Mouse (Mus musculus): ENCODE measurements around the gene Crabp2.
"Not testable (repeated sequence)": the region's sequence is repeated elsewhere in the genome, so short reads cannot be mapped to it uniquely, and the experiment has no call there.

Gene Crabp2

DNA sequence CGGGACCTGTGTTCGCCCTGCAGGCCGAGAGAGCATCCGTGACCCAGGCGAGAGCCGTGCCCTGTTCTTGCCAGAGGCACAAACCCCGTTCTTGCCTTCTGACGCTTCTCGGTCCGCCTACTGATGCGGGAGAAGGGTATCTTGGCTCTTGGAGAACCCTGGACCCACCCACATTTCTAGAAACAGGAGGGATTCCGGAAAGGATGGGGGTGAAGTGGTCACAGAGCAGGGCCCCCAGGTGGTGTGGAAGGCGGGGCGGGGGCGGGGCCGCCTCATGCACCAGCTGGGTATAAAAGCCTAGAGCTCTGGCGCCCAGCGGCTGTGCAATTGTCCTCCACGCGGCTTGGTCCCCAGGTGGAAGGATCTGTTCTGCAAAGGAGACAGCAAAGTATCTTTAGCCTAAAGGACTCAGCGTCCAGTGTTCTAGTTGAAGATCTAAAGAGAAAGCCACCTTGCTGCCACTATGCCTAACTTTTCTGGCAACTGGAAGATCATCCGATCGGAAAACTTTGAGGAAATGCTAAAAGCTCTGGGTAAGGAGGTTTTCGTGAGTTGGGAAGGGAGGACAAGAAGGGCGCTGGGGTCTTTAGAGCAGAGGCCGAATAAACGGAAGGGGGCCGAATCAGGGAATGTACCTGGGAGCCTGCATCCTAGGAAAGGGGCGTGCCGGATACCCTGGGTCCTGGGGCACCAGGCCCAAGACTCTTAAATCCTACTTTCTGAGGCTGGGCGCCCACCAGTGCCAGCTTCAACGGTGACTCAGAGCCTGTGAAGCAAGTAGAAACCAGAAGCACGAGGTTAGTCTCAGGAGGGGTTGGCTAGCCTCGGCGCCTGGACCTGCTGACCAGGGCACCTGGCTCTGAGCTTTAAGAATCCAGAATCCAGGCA, at the start of gene Crabp2:
TSS of gene Crabp2 (plus strand) at position 289 of the 888 bp plus-strand sequence.
- no peak for DNase-seq

DNA sequence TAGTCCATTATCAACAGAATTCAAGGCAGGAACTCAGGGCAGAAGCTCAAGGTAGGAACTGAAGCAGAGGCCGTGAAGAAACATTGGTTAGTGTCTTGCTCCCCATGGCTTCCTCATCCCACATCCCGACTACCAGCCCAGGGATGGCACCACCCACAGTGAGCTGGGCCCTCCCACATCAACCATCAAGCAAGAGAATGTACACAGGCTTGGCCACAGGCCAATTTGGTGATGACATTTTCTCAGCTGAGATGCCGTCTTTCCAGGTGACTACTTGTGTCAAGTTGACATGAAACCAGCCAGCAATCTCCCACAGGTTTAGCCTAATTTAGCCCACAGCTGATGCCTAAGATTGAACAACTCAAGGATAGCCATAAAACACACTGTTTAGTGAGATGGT, 49.2 kb upstream of the Crabp2 start:
- no peak for DNase-seq

DNA sequence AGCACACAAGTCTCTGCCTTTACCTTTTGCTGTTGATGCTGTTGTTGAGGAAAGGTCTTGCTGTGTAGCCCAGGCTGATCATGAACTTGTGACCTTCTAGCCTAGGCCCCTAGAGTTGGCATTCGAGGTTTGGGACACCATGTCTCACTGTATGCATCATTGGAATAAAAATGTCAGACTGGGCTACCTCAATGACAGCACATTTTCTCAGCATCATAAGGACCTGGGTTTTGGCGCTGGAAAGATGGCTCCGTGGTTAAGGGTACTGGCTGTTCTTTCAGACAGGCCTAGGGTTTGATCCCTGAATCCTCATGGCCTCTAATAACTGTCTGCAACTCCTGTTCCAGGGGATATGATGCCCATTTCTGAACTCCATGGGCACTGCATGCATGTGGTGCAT, 48.7 kb upstream of the Crabp2 start:
- DNase-seq: no peak

DNA sequence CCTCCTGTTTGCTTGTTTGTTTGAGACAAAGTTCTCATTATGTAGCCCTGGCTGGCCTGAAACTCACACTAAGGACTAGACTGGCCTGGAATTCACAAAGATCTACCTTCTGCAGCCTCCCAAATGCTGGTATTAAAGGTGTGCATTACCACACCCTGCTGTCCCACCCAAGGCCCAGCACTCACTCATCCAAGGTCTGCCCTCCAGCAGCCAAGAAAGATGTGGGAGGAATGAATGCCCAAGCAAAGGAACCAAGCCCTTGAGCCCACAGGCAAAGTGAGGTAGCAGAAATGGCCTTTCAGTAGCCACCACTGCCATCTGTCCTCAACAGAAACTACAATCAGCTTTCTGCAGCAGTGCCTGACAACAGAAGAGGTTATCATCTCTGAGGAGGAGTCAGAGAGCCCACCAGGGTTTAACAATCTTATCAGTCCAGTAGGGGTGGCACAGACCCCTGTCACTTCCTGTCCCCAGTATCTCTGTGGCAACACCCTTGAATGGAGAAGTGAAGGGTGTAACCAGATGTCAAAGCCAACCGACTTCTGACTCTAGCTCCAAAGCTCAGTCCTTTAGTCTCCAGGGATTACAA, 47.3 kb upstream of the Crabp2 start:
- no peak for DNase-seq

DNA sequence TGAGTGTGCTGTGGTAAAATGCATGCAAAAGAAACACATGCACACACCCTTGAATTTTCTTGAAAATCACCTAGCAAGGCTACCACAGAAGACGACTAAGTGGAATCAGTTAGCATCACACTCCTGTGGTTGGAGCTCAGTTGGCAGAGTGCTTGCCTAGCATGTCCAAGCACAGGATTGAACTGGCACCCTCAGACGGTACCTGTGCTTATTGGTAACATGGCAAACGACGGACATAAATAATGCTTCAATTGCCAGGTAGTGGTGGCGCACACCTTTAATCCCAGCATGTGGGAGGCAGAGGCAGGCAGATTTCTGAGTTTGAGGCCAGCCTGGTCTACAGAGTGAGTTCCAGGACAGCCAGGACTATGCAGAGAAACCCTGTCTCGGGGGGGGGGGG, 46.5 kb upstream of the Crabp2 start:
- DNase-seq: not testable (repeated sequence)

DNA sequence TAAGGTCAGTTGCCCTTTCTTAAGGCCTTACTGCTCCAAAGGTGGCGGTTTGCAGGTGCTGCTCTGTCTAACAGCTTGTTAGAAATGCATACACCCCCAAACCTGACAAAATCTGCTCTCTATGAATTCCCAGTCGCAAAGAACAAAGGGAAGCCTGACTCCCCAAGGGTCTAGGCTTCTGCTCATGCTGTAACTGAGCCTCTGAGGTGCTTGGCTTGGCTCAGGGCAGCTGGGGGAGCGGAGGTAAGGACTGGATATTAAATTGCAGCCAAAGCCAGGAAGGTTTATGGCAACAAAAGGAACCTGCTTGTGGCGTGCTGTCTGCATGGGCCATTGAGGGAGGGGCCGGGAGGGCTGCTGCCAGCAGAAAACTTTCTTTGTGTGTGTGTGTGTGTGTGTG, 44.6 kb upstream of the Crabp2 start:
- no peak for DNase-seq

DNA sequence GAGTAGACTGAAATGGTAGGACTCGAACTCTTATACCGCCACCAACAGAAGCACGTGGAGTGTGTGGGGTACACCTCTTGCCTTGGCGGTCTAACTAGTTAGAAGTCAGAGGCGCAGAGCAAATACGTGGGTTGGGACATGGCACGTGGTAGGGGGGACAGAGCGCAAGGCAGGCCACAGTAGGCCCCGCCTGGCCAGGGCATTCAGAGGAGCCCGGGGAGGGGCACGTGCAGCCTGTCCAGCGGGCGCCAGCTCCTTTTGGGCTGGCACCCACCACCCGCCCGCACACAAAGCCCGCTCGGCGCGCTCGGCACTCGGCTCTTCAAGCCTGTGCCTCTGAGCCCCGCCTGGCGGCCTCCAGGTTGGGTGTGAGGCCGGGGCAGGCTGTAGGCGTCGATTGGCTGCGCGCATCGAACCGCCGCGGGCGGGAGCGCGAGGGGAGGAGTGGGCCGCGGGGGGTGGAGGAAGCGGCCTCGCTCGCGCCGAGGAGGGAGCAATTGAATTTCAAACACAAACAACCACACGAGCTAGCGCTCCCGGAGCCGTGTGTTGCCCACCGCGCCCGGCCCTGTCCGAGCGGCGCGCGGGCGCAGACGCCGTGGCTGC, 42.5 kb upstream of the Crabp2 start, which contains the start of gene Hdgf:
TSS of gene Hdgf (plus strand) at position 442 of the 606 bp plus-strand sequence.
- DNase-seq: peak; percentile 92 to 96

DNA sequence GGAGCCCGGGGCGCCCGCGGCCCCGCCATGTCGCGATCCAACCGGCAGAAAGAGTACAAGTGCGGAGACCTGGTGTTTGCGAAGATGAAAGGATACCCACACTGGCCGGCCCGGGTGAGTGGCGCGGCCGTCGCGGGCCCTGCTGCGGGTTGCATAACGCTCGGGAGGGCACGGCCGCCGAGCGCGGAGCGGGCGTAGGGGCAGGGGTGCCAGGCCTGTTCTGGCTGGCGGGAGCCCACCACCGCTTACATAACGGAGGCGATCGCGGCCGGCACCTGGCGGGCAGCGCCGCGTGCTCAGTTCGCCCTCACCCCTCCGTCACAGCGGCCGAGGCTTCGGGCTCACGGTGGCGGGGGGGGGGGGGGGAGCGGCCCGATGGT, 41.9 kb upstream of the Crabp2 start:
- peak in 1 of 2 experiments; percentile 60 for DNase-seq

DNA sequence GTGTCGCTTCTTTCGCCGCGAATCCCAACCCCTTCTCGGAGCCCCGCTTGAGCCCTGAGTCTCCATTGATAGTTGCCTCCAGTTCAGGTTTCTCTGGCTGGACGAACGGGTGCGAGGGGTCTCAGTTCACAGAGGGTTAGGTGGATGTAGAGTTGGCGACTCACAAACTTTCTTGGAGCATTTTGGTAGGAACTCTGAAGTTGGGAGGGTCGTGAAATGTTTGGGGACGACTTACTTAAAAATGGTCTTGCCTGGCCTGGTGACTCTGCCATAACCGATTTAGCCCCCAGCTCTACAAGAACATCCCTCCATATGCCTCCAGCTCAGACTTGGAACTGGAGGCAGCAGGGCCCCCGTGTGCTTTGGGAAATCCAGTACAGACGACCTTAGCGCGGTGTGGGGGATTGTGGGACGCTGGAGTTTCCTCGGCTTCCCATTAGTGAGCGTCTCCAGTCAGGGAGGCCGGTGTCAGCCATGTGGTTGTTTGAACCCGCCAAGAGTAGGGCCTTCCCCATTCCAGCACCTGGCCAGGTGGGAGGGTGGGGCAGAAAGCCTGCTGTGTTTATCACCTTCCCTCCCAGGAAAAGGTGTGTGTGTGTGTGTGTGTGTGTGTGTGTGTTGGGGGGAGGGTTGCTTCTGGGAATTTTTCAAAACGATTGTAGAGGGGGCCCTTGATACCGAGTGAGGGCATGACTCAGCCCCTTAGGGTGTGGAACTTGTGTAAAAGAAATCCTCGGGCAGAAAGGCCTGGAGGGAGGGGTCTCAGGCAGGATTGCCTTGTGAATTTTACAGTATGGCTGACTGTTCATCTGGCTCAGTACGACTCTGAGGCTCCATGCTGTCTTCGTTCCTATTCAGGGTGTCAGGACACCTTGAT, 41.2 kb upstream of the Crabp2 start:
- peak; percentile 27 to 36 for DNase-seq

DNA sequence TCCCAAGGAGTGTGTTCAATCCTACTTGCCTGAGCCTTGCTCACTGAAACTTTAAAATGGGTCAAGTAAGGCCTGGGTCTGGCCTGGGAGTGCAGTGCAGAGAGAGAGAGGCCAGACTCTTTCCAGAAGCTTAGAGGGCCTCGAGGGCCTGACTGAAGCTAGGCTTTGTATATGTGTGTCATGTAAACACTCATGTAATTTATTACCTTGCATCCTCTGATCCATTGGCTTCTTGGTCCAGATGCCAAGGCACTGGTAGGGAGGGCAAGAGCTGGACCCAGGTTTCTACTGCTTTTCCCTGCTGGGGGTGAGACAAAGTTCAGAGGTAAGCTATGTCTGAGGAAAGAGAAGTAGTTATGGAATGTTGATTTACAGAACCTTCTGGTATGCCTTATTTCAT, 40.6 kb upstream of the Crabp2 start:
- DNase-seq: no peak

DNA sequence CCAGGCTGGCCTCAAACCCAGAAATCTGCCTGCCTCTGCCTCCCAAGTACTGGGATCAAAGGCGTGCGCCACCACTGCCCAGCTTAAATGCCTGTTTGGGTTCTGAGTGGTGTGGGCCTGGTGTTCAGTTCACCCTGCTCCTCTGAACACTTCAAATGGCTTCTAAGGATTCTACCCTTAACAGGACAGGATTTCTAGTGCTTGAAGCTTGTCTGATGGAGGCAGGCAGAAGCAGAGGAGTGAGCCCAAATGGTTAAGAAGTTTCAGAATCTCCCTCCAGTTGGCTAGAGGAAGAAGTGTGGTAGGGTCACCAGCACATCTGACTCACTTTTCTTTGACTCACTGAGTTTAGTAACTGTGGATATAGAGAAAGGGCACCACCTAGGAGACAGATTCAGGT, 39.1 kb upstream of the Crabp2 start:
- no peak for DNase-seq

DNA sequence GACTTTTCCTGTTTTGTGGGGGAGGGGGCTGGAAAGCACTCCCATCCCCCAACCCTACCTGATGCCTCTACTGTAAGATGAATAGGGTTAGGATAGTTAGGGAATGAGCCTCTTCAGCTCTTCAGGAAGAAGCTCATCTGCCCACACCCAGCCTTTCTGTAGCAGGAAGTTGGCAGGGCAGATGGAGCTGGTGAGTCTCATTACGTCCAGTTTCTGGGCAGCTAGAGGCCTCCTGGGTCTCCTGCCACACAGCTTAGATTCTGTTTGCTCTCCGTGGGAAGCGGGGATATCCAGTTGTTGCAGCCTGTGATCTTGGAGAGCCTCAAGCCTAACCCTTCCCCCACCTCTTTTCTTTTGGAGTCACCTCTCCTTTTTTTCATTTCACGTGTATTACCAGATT, 38.6 kb upstream of the Crabp2 start:
- no peak for DNase-seq

DNA sequence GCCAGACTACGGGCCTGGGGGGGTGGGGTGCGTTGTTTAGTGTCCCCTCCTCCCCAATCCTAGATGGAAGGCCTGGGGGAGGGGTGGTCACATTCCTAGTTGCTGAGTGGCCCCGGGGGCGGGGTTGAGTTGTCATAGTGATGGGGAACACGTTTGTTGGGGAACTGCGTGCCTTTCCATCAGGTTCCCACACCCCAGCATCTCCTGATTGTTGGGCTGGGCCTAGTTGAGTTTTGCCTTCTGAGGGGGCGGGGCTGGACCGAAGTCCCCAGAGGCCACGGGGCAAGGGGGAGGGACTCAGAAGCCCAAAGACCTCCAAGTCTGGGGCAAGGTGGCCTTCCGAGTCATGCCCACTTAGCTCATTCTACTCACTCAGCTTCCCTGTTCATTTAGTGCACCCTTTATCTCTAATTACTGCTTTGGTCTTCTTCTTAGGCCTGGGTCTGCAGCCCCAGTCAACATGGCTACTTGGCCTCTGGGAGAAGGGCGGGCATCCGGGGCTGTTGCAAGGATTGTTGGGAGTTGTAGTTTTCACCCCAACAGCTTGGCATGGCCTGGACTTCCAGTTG, 37.8 kb upstream of the Crabp2 start:
- DNase-seq: peak; percentile 19 to 42

DNA sequence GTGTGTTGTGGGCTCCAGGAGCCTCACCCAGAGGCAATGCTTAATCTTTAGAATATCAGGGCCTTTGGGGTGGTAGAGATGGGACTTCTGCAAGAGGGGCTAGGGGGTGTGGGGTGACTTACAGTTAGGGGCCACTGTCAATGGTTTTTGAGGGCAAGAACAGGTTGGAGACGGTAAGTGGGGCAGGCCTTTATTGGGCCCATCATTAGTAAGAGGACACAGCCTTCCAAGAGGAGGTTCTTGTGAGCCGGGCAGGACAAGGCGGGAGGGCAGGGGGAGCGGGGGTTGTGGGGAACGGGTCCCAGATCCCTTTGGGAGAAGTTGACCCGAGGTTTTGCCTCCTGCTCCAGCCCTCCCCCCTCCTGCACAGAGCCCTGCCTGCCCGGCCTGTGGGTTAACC, 35.0 kb upstream of the Crabp2 start:
- no peak for DNase-seq

DNA sequence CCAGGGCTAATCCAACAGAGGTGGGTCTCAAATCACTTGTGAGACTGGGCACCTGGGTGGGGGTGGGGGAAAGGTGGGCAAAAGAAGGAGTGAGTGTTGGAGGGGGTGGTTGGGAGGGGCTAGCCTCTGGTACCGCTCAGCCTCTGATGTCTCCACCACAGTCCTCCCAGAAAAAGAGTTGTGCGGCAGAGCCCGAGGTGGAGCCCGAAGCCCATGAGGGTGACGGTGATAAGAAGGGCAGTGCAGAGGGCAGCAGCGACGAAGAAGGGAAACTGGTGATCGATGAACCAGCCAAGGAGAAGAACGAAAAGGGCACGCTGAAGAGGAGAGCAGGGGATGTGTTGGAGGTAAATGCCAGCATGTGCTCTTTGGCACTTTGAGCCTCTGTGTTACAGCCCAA, 34.6 kb upstream of the Crabp2 start:
- DNase-seq: no peak

DNA sequence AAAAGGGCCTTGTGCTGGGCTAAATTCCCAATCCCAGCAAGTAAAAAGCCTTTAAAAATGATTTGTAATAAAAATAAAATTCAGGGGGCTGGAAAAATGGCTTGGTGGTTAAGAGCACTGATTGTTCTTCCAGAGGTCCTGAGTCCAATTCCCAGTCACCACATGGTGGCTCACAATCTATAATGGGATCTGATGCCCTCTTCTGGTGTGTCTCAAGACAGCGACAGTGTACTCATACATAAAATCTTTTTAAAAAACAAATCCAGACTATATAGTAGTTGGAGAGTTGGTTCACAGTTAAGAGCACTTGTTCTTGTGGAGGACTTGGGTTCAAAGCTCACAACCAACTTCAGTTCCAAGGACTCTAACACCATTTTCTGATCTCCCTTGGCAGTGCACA, 31.5 kb upstream of the Crabp2 start:
- DNase-seq: no peak

DNA sequence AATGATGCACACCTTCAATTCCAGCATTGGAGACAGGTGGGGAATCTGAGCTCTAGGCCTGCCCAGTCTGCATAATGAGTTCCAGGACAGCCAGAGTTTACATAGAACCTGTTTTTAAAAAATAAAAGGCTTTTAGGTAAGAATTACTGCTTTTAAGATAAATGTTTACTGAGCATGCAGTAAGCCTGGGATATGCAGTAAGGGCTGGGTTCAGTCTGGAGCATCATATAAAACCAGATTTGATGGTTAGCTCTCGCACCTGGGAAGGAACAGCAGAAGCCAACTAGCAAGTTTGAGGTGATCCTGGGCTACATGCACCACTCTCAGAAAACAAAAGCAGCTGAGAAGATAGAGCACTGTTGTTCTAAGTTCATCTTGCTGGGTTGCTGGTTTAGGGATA, 29.9 kb upstream of the Crabp2 start:
- no peak for DNase-seq

DNA sequence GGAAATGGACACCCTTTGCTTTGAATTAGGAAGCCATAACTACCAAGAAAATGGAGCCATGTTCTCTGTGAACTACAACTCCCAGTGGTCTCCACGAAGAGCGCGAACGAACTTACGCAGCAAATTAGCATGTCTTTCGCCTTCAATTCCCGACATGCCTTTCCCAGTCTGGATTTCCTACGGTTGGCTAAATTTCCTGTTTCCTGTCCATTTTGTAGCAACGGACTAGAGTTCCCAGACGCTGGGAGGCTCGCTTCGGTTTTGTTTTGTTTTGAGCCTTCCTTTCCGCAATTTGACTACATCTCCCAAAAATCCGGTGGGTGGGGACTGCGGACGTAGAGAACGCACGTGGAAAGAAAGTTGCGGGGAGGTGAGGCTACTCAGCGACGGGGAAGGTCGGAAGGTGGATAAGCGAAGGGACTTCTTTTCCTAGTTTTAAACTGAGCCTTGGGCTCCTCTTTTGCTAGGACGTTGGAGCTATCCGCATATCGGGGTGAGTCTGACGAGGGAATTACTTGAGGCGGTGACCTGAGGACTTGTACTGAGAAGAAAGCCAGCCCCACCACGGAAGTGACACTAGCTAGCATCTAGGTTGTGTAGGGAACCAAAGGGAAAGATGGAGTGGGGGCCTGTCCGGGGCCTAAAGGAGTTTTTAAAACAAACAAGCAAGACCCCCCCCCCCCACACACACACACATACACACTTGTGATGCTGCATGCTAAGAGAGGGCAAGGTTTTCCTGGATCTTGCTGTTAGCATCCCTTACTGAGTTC, 28.9 kb upstream of the Crabp2 start, which contains the start of gene Mrpl24:
TSS of gene Mrpl24 (plus strand) at position 171 of the 773 bp plus-strand sequence.
- peak; percentile 54 to 63 for DNase-seq

DNA sequence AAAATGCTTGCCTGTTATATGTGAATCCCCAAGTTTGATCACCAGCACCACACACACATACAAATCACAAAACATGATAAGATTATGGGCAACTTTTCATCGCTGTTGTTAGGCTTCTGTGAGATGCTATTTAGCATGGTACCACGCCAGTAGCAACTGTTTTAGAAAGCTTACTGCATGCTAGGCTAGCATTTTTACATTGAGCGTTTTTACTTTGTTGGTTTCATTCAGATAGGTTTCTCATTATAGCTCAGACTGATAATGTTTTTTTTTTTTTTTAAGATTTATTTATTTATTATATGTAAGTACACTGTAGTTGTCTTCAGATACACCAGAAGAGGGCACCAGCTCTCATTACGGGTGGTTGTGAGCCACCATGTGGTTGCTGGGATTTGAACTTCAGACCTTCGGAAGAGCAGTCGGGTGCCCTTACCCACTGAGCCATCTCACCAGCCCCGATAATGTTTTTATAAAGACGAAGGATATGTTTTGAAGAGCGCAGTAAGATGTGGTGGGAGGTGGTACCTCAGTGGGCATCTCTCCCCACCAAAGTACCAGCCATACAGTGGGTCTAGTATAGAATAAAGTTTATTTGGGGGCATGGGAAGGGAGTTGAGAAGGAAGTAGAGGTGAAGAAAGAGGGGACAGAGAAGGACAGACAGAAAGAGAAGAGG, 28.1 kb upstream of the Crabp2 start:
- no peak for DNase-seq

DNA sequence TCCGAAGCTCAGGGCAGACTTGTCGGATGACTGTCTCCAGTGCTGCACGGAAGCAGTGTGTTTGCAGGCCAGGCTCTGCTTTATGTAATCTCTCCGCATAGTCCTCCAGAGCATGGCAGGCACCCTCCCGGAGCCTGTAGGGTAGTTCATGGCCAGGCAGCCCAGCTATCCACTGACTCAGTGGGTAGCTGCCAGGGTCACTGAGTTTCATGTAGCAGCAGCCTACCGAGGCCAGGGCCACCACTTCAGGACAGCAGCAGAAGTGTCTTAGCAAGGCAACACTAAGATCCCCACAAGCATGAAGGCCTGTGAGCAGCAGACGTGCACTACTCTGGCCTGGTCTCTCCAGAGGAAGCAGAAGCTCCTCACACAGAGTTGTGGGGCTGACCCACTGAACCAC, 23.5 kb upstream of the Crabp2 start:
- no peak for DNase-seq

DNA sequence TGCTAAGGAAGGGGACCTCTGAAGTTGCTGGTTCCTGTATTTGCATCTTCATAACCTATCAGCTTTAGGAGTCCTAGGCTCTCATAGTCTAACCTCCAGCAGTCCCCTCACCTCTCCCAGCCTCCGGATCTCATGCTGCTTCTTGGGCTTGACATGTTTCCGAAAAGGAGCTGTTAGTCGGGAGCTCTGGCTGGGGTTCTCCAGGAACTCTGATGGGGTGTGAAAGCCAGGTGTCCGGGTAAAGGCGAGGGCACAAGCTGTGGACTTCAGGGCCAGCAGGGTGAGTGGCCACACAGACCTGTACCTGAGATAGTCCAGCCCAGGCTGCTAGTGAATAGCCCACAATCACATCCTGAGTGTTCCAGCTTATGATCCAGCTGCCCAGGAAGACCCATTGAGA, 21.0 kb upstream of the Crabp2 start:
- no peak for DNase-seq

Measured in thymus, postnatal 36 days (tissue).